Mouse (Mus musculus) gastrocnemius, adult 18-20 months (tissue): ENCODE measurements around the gene Zfp334. TPM values are rescaled to one million over a fixed set of nuclear protein-coding genes. Genes with fewer than 3 reads are reported as not detected.

Source experiments
- DNase-seq: peaks from one replicate; pipeline ENCODE4 v3.0.0; 2021; ENCODE audit warnings: low spot score
- total RNA-seq, 2 experiments: library from RNA; stranded (reverse); gene quantifications; 2 replicates each; pipeline ENCODE4 v1.2.3; 2021

Zfp334 gene
- total RNA-seq, 2 experiments from 2014 or later = 2.3 to 2.5 TPM

DNA sequence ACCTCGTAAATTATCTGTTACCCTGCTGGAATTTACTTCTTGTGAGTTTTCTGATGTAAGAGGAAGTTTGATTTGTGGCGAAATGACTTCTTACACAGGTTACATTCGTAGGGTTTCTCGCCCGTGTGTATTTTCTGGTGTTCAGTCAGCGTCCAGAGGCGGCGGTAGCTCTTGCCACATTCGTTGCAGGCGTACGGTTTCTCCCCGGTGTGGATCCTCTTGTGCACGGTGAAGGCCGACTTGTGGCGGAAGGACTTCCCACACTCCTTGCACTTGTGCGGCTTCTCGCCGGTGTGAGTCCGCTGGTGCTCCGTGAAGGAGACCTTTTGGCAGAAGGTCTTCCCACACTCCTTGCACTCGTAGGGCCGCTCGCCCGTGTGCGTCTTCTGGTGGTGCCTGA, 8.0 kb downstream of the Zfp334 start:
- DNase-seq = no peak

DNA sequence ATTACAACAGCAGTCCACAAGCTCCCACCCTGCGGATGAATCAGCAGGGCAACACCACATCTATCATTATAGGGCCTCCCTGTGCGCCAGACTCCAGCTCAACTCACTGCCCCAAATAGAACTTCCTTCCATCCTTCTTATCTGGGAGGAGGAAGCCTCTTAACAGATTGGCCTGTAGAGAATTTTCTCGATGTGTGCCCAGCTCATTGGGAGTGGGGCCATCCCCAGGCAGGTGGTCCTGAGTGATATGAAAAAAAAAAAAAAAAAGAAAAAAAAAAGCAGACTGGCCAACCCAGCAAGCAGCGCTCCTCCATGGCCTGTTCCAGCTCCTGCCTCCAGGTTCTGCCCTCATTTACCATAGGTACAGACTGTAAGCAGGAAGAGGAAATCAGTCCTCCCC, 12.1 kb downstream of the Zfp334 start:
- no peak for DNase-seq

DNA sequence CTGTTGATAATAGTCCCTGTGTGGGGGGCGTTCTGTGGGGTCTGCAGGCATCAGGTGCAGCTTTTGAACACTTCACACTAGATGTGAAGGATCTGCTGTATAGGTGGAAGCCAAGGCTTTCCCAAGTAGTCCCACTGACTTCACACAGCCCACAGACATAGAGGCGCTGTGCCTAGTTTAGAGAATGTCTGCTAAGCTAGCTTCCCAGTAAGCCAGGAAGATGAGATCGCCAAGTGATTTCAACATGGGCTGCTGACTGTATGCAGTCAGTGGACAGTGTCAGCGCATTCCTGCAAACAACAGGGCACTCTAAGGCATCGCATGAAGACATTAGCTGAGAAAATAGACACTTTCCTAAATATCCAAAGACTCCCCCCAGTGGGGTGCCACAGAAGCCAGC, 12.6 kb downstream of the Zfp334 start:
- DNase-seq = no peak

DNA sequence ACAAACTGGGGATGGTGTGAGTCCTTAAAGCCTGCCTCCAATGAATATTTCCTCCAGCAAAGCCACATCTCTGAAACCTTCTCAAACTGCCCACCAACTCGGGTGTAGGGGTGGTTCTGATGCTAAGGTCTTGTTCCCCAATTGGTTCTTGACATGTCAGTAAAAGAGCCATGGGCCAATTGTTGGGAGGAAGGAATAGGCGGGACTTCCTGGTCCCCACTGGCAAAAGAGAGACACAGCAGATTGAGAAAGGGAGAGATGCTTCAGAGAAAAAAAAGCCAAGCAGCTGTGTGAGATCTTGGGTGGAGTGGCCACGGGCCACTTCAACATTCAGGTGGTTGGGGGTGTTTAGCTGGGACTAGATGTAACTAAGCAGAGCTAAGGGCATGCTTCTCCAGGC, 17.0 kb downstream of the Zfp334 start:
- DNase-seq = no peak

DNA sequence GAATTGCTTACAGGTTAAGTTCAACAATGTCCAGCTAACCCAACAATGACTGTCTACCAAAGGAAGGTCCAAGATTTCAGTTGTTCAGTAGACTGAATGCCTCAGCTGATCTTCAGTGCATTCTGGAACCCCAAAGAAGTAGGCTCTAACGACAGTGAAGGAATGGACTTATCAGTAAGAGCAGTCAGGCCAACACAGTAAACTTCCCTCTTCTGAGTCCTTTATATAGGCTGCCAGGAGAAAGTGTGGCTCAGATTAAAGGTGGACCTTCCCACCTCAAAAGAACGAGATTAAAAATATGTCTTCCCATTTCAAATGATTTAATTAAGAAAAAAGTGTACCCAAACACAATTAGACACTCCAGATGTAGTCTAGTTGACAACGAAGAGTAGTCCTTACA, 17.7 kb downstream of the Zfp334 start:
- DNase-seq = no peak

DNA sequence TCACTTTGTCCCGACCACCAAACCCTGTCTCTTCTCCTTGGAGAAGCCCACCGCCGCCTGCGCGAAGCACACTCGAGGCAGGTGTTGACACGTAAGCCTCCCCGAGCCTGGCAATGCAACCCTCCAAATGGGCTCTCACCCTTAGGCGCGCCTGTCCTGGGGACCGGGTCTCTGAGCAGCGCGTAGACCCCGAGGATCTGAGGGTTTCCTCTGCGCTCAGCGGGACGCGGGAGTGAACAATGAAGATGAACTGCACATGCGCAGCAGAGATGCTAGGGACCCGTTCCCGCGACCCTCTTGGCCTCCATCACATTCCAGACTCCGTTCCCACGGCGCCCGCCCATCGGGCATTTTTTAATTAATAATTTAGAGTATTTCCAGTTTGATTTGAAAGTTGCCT, 19.6 kb downstream of the Zfp334 start, which contains the start of gene Zfp663:
Zfp663 (minus strand) TSS at position 234 of the 400 bp plus-strand sequence.
- no peak for DNase-seq

DNA sequence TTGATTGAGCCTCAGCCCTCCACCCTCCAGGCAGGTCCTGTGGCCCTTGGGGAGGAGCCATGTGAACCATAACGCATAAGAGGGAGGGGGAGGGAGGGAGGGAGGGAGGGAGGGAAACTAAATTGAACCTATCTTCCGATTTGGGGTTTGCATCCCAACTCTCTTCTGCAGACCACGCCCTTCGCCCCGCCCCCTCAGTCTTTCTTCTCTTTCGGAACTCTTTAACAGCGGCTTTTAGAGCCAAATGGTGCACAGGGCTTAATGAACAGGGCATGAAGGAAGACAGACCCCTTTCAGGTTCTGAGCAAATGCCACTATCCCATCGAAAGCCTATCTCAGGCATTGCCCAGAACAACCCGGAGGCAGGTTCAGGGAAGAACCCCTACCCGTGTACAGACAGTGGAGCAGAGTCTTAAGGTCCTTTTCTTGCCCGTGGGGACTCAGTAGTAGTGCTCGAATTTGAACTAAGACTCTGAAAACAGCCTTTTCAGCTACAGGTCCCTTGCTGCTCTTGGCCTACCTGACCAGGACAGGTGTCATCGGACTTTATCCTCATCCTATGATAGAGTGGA, 20.1 kb downstream of the Zfp334 start:
- no peak for DNase-seq

DNA sequence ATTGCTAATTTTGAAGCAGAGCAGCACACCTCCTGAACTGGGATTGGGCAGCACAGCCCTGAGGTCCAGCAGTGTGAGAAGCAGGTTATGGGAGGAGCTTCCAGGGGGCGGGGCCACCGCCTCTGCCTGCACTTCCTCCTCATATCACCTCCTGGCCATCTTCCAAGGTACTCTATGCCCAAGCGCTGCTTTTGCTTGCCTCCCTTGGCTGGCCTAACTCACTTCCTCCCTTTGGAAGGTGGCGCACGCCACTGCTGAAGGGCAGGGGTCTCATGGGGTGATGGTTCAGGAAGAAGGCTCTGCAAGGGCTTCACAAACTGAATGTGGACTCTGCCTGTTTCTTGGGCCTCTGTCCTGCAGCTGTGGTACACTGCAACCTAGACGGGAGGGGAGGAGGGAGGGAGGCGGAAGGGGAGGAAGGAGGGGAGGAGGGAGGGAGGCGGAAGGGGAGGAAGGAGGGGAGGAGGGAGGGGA, 21.0 kb downstream of the Zfp334 start:
- DNase-seq = no peak

DNA sequence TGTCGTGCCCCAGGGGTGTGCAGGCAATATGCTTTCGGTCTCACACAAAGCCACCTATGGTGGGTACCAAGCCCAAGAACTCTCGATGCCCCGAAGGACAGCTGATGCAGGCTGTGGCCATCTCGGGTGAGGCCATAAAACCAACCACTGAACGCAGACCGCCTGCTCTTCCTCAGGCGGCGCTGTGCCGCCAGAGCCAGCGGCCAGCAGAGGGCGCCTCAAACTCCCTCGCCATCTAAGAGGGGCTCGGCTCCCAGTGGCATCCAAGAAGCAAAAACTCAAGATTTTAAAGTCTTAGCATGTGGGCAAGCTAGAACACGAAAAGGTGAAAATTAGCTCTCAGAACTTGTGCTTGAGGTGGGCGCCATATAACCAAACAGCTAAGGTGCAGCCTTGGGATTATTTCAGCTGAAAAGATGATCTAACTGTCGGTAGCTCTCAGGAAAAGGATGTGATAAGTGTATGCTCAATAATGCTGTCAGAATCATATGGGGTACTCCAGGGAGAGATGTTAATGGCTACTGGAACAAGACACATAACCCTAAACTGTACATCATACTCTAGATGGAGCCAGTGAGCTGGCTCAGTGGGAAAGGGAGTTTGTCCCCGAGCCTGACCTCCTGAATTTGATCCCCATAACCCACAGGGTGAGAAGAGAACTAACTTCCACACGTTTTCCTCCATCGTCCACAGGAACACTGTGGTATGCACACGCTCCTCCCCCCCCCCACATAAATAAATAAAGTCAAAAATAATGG, 23.5 kb downstream of the Zfp334 start:
- DNase-seq = peak; percentile 19

DNA sequence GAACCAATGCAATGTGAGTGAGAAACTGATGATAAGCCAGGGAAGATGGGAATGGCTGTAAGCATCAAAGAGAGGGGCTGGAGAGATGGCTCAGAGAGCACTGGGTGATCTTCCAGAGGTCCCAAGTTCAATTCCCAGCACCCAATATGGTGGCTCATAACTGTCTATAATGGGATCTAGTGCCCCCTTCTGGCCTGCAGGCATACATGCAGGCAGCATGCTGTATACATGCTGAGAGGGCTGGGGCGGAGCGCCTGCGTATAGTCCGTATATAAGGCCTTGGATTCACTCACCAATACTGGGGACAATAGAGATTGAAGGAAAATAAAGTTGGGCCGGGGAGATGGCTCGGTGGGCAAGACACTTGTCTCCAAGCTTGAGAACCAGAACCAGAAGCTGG, 24.8 kb downstream of the Zfp334 start:
- DNase-seq = no peak

DNA sequence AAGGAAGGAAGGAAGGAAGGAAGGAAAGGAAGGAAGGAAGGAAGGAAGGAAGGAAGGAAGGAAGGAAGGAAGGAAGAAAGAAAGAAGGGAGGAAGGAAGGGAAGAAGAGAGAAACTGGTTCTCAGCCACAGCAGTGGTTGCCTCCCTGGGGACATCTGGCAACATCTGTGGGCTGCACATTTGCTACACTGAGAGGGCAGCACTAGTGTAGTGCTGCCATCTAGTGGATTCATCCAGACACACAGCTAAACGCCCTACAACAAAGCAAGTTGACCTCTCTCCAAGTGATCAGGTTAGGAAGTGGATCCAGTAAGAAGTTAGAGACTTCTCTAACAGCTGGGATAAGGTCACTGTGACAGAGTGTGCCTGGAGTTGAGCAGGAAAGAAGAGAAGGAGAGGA, 27.2 kb downstream of the Zfp334 start:
- DNase-seq = peak; percentile 52

DNA sequence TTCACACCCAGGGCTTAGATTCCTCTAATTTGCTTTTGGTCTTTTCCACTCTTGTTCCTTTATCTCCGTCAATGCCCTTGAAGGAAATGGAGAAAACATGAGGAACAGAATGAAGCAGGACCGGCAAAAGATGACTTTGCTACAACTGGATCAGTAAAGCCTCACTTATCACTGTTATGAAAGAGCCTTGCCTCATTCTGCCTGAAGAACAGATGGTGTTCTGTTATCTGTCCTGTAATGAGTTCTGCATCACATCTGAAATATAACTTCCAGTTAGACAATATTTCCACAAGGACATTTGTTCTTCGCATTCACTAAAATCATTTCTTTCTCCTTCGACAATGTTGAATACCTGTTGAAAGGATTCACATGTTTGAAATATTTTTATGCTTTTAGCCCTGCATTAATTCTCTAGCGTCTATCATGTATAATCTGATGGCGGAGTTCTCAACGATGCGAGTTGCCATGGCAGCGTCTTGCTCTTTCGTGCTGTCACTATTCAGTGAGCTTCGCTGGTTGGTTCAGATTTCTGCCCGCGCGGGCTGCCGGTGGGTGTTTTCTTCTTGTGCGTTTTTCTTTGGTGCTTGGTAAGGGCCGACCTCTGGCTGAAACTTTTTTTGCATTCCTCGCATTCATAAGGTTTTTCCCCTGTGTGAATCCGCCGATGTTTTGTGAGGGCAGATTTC, 36.1 kb downstream of the Zfp334 start:
- no peak for DNase-seq

DNA sequence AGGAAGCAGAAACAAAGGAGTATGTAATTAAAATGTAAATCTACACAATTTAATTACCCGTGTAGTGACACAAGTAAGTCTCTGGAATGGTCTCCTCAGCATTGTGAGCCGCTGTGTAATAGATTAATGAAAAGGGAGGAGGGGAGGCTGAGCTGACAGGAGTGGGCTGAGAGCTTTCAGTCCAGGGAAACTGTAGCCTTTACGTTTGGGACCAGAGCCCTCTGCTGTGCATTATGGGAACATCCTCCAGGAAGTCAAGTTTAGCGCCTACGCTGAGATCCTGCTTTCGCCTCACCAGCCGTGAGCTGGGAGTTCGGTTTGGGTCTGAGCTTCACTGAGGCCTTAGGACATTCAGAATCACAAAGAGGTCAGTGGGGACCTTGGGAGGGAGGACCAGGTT, 38.6 kb downstream of the Zfp334 start:
- no peak for DNase-seq

DNA sequence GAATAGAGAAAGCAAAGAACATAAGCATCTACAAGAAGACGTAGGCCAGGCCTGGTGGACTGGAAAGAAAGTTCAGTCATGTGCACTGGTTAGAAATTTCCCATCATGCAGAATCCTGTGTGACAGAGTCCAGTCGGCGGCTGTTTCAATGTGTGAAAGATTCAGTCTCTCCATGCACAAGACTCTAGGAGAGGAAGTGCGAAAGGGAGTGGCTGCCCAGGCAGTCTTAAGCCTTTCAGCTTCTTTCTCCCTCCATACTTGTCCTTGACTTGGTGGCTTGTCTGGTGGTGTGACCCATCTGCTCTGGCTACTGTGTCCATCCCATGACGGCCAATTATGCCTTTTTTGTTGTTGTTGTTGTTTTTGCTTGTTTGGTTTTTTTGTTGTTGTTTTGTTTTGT, 41.9 kb downstream of the Zfp334 start:
- DNase-seq = no peak

DNA sequence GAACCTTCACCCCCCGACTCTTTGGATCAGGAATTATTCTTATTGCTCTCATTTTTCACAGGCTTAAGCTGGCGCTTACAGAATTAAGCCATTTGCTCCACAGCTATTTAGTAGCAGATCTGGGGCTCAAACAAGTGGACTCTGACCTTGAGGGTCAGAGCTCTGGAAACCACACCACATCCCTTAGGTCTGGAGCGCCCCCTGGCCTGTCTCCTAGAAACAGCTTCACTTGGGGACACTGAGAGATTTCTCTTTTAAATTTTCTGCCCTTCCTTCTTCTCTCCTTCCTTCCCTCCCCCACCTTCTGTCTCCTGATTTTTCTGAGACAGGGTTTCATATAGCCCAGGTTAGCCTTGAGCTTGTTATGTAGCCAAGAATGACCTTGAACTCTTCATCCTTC, 50.9 kb downstream of the Zfp334 start:
- peak; percentile 42 for DNase-seq

DNA sequence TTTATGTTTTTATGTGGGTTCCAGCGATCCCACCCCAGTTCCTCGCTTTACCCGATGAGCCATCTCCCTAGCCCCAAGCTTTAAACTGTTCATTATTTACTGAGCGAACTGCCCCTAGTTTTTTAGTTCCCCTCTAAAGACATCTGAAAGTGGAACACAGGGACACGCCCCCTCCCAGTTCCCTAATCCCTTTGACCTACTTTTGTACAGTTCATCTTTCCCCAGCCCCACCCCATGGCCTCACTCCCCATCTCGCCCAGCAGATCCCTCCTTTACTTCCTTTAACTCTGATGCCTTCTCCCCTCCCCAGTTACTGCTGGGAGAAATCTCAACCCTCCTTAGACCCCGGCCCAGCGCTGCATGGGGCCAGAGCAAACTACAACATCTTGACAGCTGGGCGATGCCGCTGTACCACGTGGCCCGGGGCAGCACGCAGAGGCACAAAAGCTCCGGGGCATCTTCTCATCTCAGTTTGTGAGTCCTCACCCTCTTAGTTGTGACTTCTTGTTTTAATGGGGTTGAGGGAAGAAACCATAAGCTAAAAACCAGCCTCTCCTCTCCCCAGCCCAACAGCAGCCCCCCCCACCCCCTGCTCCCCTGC, 55.3 kb downstream of the Zfp334 start:
- DNase-seq = peak; percentile 53

DNA sequence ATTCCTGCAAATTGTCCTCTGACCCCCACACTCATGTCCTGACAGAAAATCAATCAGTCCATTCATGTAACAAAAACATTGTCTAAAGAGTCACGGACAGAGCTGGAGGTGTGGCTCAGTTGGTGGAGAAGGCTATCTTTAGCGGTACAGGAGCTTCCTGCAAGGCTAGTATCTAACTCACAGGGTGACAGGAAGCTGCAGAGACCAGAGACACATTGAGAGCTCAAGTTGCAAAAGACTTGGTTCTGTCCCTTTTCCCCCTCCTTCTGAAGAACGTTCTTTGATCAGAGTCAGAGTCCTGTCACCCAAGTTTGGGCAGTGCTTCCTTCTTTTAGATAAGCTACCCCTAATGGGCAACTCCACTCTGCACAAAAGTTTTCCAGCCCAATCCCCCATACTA, 58.4 kb downstream of the Zfp334 start:
- no peak for DNase-seq

DNA sequence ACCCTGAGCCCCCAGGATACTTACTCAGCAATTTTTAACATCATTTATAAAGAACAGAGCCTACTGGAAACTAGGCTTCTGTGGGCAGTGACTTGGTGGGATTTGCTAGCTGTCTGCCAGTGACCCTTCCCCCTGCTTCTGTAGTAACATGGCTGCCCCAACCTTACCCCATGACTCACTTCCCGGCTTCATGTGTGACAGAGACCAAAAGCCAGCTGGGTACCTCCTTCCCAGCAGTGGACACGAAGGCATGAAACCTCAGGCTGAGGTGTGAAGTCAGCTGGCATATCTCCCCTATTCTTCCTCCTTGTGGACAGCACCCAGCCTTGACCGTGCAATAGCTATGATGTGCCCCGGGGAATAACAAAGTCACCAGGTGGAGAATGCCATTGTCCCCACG, 59.3 kb downstream of the Zfp334 start:
- DNase-seq = no peak

DNA sequence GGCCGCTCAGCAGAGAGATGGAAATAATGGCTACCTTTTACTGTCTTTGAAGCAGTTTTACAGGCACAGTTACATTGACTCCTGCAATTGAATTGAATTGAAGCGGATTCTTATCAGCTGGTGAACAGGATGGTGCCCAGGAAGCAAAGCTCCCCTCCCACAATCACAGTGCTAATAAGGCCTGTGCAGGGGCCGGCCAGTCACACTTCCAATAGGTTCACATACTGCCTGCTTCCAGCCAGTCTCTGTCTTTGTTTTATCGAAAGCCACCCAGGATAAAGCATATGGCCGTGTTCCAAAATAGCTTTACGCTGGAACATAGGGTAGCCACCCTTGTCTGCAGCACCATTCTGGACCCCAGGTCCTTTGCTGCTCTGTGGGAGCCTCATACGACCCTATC, 60.7 kb downstream of the Zfp334 start:
- DNase-seq = no peak

DNA sequence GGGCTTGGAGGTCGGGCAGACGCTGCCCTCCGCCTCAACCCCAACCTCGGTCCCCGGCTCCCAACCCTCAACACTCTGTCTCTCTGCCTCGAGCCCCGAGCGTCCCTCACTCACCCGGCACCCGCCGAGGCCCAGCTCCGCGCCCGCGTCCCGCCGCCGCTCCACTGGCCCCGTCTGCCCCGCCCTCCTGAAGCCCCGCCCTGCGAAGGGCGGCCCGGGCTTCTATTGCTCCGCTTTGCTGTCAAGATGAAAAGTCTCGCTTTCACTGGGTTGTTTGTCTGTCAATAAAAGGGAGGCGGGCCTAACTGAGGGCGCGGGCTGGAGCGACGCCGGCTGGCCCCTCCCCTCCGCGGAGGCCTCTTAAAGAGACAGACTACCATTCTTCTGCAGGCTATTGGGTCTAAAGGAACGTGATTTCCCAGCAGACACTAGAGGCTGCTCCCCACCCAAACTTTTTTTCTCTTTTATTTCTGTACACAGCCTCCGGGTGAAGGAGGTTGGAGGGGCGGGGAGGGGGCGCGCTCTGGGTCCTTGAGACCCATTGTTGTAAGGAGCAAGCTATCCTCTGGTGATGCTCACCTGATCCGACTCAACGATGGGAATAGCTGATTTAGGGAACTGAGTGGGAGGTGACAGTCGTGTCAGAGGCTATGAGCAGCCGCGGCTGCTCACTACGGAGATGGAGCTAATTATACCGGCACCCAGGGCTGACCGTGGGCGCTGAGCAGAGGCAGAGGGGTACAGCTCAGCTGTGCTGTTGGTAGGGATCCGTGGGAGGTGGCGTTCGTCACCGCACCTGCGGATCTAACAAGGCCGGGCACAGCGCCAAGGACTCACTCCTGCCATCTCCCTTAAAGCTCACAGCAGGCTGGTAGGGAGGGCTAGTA, 61.5 kb downstream of the Zfp334 start, which contains the start of gene Elmo2:
Elmo2 (minus strand) TSS at position 176 of the 887 bp plus-strand sequence.
- peak; percentile 99 for DNase-seq
